Mouse (Mus musculus) forebrain, embryonic 16.5 days (tissue): ENCODE data around the gene Nr2c2ap. TPM values are rescaled to one million over a fixed set of nuclear protein-coding genes. Genes with fewer than 3 reads are reported as not detected.

Experiments
- microRNA-seq: library from miRNA; unstranded; fragments of <30 nt; microRNA quantifications from one replicate; pipeline ENCODE4, GENCODE M21; 2017
- polyA plus RNA-seq: library from polyadenylated mRNA; unstranded; fragments of >200 nt; fragmentation: Nextera tagmentation; extraction: Ambion mirVana; gene quantifications from 2 replicates; pipeline ENCODE4 v1.2.1, GENCODE M21; 2015

Nr2c2ap gene
- polyA plus RNA-seq, 1 experiment from 2014 or later: 44.8 TPM

Small RNA genes within 50 kb of the gene (microRNA-seq; reads per million reads assigned to microRNA genes)
- 4.4 reads per million, percentile 19 among the genes with 10 or more reads in this experiment for gene Mir7066

Other genes with a start within 250 kb of the Nr2c2ap start
- gene Cilp2, start 243.6 kb upstream of the Nr2c2ap start, polyA plus RNA-seq: 4.9 and 5.0 TPM in 2 replicates
- 2.7 and 2.8 TPM in 2 replicates for gene Tssk6, start 229.1 kb upstream of the Nr2c2ap start, polyA plus RNA-seq
- 144 and 145 TPM in 2 replicates for gene Ndufa13, start 228.8 kb upstream of the Nr2c2ap start, polyA plus RNA-seq
- gene Yjefn3, start 228.6 kb upstream of the Nr2c2ap start, polyA plus RNA-seq: 6.7 and 10.1 TPM in 2 replicates
- 22.6 and 23.5 TPM in 2 replicates for gene Gatad2a, start 134.9 kb upstream of the Nr2c2ap start, polyA plus RNA-seq
- gene Mau2, start 88.6 kb upstream of the Nr2c2ap start, polyA plus RNA-seq: 85.6 and 93.5 TPM in 2 replicates
- 59.2 and 67.5 TPM in 2 replicates for gene Sugp1, start 88.5 kb upstream of the Nr2c2ap start, polyA plus RNA-seq
- gene Tm6sf2, start 58.4 kb upstream of the Nr2c2ap start, polyA plus RNA-seq: 1.0 and 1.2 TPM in 2 replicates
- 0.25 and 0.63 TPM in 2 replicates for gene Hapln4, start 47.9 kb upstream of the Nr2c2ap start, polyA plus RNA-seq
- 145 and 166 TPM in 2 replicates for gene Ncan, start 10.5 kb upstream of the Nr2c2ap start, polyA plus RNA-seq
- 10.5 and 14.4 TPM in 2 replicates for gene Rfxank, start 7.8 kb downstream of the Nr2c2ap start, polyA plus RNA-seq
- gene Borcs8, start 8.2 kb downstream of the Nr2c2ap start, polyA plus RNA-seq: 48.1 and 60.0 TPM in 2 replicates
- gene Mef2b, start 8.4 kb downstream of the Nr2c2ap start, polyA plus RNA-seq: 0.34 and 0.81 TPM in 2 replicates
- gene Tmem161a, start 41.0 kb downstream of the Nr2c2ap start, polyA plus RNA-seq: 58.4 and 67.7 TPM in 2 replicates
- gene Slc25a42, start 81.0 kb downstream of the Nr2c2ap start, polyA plus RNA-seq: 4.0 and 7.2 TPM in 2 replicates
- gene Sugp2, start 102.9 kb downstream of the Nr2c2ap start, polyA plus RNA-seq: 87.6 and 104 TPM in 2 replicates
- gene Armc6, start 103.1 kb downstream of the Nr2c2ap start, polyA plus RNA-seq: 101 and 109 TPM in 2 replicates
- gene Homer3, start 151.5 kb downstream of the Nr2c2ap start, polyA plus RNA-seq: 47.2 and 49.4 TPM in 2 replicates
- gene Ddx49, start 171.2 kb downstream of the Nr2c2ap start, polyA plus RNA-seq: 53.7 and 57.5 TPM in 2 replicates
- gene Cope, start 171.2 kb downstream of the Nr2c2ap start, polyA plus RNA-seq: 270 and 273 TPM in 2 replicates
- 32.7 and 35.8 TPM in 2 replicates for gene Cers1, start 184.4 kb downstream of the Nr2c2ap start, polyA plus RNA-seq
- 3.9 and 5.8 TPM in 2 replicates for gene Gdf1, start 198.5 kb downstream of the Nr2c2ap start, polyA plus RNA-seq
- gene Upf1, start 221.9 kb downstream of the Nr2c2ap start, polyA plus RNA-seq: 11.8 and 13.6 TPM in 2 replicates
- gene Comp, start 242.2 kb downstream of the Nr2c2ap start, polyA plus RNA-seq: 0.51 and 0.75 TPM in 2 replicates